Mouse (Mus musculus) c-Kit-positive CD71-positive TER-119-positive erythroid progenitor cells, embryonic 14.5 days (primary cell): ENCODE results near the gene Nhp2.
"Not testable (repeated sequence)": the region's sequence is repeated elsewhere in the genome, so short reads cannot be mapped to it uniquely, and the experiment has no call there.

Experiments used
- DNase-seq: peaks from one replicate; pipeline ENCODE4 v3.0.0-alpha.2; 2013; ENCODE audit warnings: low spot score

Nhp2 gene

GRCm38 (mm10) chr11:51658705-51659104, 39.2 kb downstream of the Nhp2 start:
- no peak for DNase-seq

GRCm38 (mm10) chr11:51661867-51662365, 42.4 kb downstream of the Nhp2 start:
- no peak for DNase-seq

DNA sequence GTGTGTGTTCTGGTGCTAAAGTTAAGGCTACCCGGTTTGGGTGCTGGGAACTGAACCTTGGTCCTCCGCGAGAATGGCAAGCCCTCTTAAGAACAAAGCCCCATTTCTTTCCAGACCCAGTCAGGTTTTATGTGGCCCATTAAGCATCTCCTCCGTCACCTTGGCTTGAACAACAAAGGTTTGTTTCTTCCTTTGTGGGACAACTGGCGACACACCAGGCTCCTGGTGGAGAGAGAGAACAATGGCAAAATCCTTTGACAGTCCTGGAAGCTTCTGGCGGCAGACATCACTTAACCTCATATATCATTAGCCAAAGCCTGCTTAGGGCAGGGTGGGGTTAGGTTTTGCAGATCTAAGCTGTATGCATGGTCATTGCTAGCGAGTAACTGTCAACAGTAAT, 43.1 kb downstream of the Nhp2 start:
- no peak for DNase-seq

DNA sequence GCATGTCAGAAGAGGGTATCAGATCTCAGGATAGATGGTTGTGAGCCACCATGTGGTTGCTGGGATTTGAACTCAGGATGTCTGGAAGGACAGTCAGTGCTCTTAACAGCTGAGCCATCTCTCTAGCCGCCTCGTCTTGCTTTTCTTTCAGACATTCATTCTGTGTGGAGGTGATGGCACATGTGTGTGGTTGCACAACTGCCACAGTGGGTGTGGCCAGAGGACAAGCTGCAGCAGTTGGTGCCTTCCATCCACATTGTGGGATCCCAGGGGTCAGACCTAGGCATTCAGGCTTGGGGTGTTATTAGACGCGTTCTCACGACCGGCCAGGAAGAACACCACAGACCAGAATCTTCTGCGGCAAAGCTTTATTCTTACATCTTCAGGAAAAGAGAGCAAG, 45.2 kb downstream of the Nhp2 start:
- DNase-seq: not testable (repeated sequence)

GRCm38 (mm10) chr11:51670846-51671245, 51.3 kb downstream of the Nhp2 start:
- DNase-seq: no peak

- DNase-seq: no peak
Measured at GRCm38 (mm10) chr11:51671376-51671775, 51.8 kb downstream of the Nhp2 start.

GRCm38 (mm10) chr11:51673291-51673690, 53.8 kb downstream of the Nhp2 start:
- DNase-seq: no peak
